In genomic region chr6:116198173-116198572, GRCm38 (mm10) we compare ENCODE assay signal across 10 mouse cellular contexts. TPM values are rescaled to one million over a fixed set of nuclear protein-coding genes. Genes with fewer than 3 reads are reported as not detected.
DNase-seq lines count a peak whose midpoint lies in the region; ATAC-seq and TF ChIP-seq lines count a peak whose summit lies in the region.
"Had no signal": no experiment of that assay in that cellular context is flagged by ENCODE, and none has a peak within 500 bp of the region (broad histone marks: within the 10 kb centered on the region; RNA-seq: fewer than 3 reads in every experiment).

No protein-coding gene starts in this region.

- DNase-seq in gastrocnemius, adult 2 months = no peak
- DNase-seq in gastrocnemius, postnatal 10 days = no peak
- DNase-seq in thymus, postnatal 0 days (ENCODE audit: low spot score) = peak; percentile 66
- DNase-seq in thymus, postnatal 36 days = no peak
- peak; percentile 5 for DNase-seq in embryo, embryonic 9.5 days (ENCODE audit: extremely low spot score)
- DNase-seq in midbrain, postnatal 0 days (ENCODE audit: low spot score) = peak; percentile 27
- no peak for DNase-seq in right cerebral cortex, postnatal 10 days (ENCODE audit: low spot score in 2 of 2)
- DNase-seq in adrenal gland, postnatal 25 days = no peak
- DNase-seq: liver, embryonic 13.5 days had no signal

- peak; percentile 64 for TF ChIP-seq CTCF in gastrocnemius, adult 2 months (IDR thresholded peaks at IDR 0.05)
- TF ChIP-seq CTCF in midbrain, postnatal 0 days (IDR thresholded peaks at IDR 0.05) = peak; percentile 74

- no peaks in the 10 kb centered on the region for H3K9me3 ChIP-seq in midbrain, postnatal 0 days (ENCODE audit: low read length)
- H3K9me3 ChIP-seq: embryonic facial prominence, embryonic 13.5 days; liver, embryonic 13.5 days had no signal

- WGBS in midbrain, postnatal 0 days = 36% methylated on average over 3 of the region's 3 CpGs

- H3K36me3 ChIP-seq in midbrain, postnatal 0 days (ENCODE audit: insufficient read depth, low read length) = no peaks in the 10 kb centered on the region
- H3K36me3 ChIP-seq: embryonic facial prominence, embryonic 13.5 days; liver, embryonic 13.5 days had no signal

- H3K4me2 ChIP-seq in midbrain, postnatal 0 days (ENCODE audit: low read depth, low read length, poor library complexity, severe bottlenecking) = no peak overlapping the region
- H3K4me2 ChIP-seq: embryonic facial prominence, embryonic 13.5 days; liver, embryonic 13.5 days had no signal

- H3K27me3 ChIP-seq in midbrain, postnatal 0 days (ENCODE audit: insufficient read depth, low read length) = no peaks in the 10 kb centered on the region
- H3K27me3 ChIP-seq: liver, embryonic 13.5 days had no signal

- no peak for ATAC-seq in midbrain, postnatal 0 days (ENCODE audit: low FRiP score)

- no peak overlapping the region for H3K9ac ChIP-seq in midbrain, postnatal 0 days (replicated peaks; ENCODE audit: low read length, poor library complexity, severe bottlenecking)
- H3K9ac ChIP-seq: embryonic facial prominence, embryonic 13.5 days; liver, embryonic 13.5 days had no signal

- intact Hi-C loops in gastrocnemius, adult 2 months (cut with DNase I) = no loop called here

- H3K27ac ChIP-seq in gastrocnemius, adult 2 months = no peak overlapping the region
- no peak overlapping the region for H3K27ac ChIP-seq in midbrain, postnatal 0 days (ENCODE audit: low read depth, low read length)
- H3K27ac ChIP-seq: embryonic facial prominence, embryonic 13.5 days; liver, embryonic 13.5 days had no signal

- no peak overlapping the region for H3K4me3 ChIP-seq in gastrocnemius, adult 2 months
- H3K4me3 ChIP-seq in midbrain, postnatal 0 days (ENCODE audit: low read depth, low read length) = no peak overlapping the region
- H3K4me3 ChIP-seq: embryonic facial prominence, embryonic 13.5 days; liver, embryonic 13.5 days had no signal

- 0 out of 2 replicates have a peak, but pooled peaks cover 3% of the 10 kb centered on the region for H3K4me1 ChIP-seq in midbrain, postnatal 0 days (ENCODE audit: insufficient read depth, low read length)

RNA-seq across cellular contexts. Expression of gene Tmcc1, which starts 4.9 kb away (rescaled TPM):
- total RNA-seq in gastrocnemius, adult 2 months (2021) = 10 to 100 TPM; 45.9 to 59.9 TPM
- total RNA-seq in gastrocnemius, postnatal 10 days (2021) = 10 to 100 TPM; 26.4 to 29.4 TPM
- polyA plus RNA-seq in thymus, postnatal 0 days (2015; fragmentation: Nextera tagmentation; extraction: Ambion mirVana) = 7.8 and 11.1 TPM in 2 replicates
- total RNA-seq in midbrain, postnatal 0 days (2014; rRNA removed) = 40.9 and 48.3 TPM in 2 replicates
- 11.6 and 11.8 TPM in 2 replicates for polyA plus RNA-seq in midbrain, postnatal 0 days (2015; fragmentation: Nextera tagmentation; extraction: Ambion mirVana)
- 23.9 and 24.6 TPM in 2 replicates for total RNA-seq in adrenal gland, postnatal 25 days (2021)

RNA-seq across cellular contexts. Expression of gene Washc2, which starts 9.7 kb away (rescaled TPM):
- 10 to 100 TPM; 23.6 to 27.7 TPM for total RNA-seq in gastrocnemius, adult 2 months (2021)
- total RNA-seq in gastrocnemius, postnatal 10 days (2021) = 10 to 100 TPM; 27.3 to 33.9 TPM
- polyA plus RNA-seq in thymus, postnatal 0 days (2015; fragmentation: Nextera tagmentation; extraction: Ambion mirVana) = 27.1 and 30.0 TPM in 2 replicates
- total RNA-seq in midbrain, postnatal 0 days (2014; rRNA removed) = 79.5 and 85.2 TPM in 2 replicates
- polyA plus RNA-seq in midbrain, postnatal 0 days (2015; fragmentation: Nextera tagmentation; extraction: Ambion mirVana) = 65.5 and 68.3 TPM in 2 replicates
- 48.3 and 56.0 TPM in 2 replicates for total RNA-seq in adrenal gland, postnatal 25 days (2021)

Comparison
In these comparisons a context has a peak if more than half of its experiments do, and no peak if none do; other contexts are left out.
1. DNase-seq: peak in thymus, postnatal 0 days (single experiment), embryo, embryonic 9.5 days (single experiment) and midbrain, postnatal 0 days (single experiment); none in gastrocnemius, adult 2 months (single experiment), gastrocnemius, postnatal 10 days (single experiment), thymus, postnatal 36 days (0 of 2), right cerebral cortex, postnatal 10 days (0 of 2) and adrenal gland, postnatal 25 days (single experiment).